Mouse (Mus musculus): ENCODE data around the gene Hoxa13.

The Hoxa13 gene

DNA sequence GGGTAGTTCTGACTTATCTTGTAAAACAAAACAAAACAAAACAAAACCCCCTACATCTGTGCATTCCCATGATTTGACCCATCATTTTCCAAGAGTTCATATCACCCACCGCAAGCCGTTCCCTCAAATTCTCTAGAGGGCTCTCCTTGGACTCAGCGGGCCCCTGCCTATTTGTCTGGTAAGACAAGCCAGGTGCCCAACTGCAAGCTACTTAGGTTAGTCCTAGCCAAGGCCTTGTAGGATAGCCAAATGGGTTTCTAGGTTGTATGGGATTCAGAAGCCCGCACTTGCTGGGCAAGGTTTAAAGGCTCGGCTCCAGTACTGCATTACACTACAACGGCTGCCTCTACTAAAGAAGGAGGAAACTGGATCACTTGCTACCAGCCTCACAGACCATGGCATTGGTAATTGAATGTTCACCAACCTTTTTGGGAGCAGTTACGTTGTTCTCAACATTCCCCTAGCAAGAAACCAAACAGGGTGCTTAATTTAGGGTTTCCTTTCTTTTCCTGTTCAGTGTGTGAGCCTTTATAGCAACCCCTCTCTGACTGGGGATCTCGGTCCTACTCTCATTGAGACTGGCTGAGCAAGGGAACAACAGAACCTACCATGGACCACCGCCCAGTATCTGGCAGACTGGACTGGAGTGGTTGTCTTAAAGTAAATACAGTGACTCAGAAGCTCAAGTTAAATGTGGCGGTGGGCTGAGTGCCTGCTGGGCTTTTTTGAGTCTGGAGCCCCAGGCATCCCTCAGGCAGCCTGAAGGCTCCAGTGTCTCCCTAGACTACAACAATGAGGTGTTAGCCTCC lies 23.1 kb downstream of the Hoxa13 start:
- no peak for DNase-seq (ENCODE audit: low read depth, low spot score)

DNA sequence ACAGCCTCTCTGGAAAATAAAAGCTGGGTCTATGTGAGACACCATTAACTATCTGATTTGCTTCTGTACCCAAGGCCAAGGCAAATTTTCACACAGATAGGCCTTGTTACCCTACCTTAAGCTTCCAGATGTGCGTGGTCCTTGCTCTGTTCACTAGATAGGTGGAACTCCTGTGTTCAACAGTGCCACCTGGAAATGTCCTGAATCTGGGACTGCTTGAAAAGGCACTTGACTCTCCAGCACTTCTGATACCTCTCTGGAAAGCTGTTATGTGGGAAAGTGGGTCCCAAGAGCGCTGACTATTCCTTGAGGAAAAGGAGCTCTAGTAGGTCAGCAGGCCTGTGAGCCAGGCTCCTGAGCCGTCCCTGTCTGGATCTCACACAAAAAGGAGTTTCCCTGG lies 23.9 kb downstream of the Hoxa13 start:
- DNase-seq (ENCODE audit: low read depth, low spot score) = no peak

GRCm38 (mm10) chr6:52235866-52236265 lies 24.8 kb downstream of the Hoxa13 start:
- DNase-seq (ENCODE audit: low read depth, low spot score) = no peak

DNA sequence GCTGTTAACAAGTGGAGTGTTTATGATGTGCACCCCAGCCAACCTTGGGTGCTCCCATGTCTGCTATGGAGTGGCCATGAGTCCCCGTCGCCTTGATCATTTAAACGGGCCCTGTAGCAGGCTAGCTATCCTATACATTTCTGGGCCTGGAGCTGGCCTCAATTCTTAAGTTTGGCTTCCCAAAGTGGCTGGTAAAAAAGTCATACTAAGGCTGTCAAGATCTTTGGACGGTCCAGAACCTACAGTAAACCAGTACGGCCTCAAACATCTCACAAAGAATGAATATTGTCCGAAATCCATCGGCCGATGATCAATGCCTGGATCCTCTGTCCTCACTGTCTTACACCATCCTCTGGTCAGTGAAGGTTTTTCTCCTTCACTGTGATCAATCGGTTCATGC lies 25.4 kb downstream of the Hoxa13 start:
- DNase-seq (ENCODE audit: low read depth, low spot score) = no peak

GRCm38 (mm10) chr6:52234428-52235140 lies 26.1 kb downstream of the Hoxa13 start:
- no peak for DNase-seq (ENCODE audit: low read depth, low spot score)

DNA sequence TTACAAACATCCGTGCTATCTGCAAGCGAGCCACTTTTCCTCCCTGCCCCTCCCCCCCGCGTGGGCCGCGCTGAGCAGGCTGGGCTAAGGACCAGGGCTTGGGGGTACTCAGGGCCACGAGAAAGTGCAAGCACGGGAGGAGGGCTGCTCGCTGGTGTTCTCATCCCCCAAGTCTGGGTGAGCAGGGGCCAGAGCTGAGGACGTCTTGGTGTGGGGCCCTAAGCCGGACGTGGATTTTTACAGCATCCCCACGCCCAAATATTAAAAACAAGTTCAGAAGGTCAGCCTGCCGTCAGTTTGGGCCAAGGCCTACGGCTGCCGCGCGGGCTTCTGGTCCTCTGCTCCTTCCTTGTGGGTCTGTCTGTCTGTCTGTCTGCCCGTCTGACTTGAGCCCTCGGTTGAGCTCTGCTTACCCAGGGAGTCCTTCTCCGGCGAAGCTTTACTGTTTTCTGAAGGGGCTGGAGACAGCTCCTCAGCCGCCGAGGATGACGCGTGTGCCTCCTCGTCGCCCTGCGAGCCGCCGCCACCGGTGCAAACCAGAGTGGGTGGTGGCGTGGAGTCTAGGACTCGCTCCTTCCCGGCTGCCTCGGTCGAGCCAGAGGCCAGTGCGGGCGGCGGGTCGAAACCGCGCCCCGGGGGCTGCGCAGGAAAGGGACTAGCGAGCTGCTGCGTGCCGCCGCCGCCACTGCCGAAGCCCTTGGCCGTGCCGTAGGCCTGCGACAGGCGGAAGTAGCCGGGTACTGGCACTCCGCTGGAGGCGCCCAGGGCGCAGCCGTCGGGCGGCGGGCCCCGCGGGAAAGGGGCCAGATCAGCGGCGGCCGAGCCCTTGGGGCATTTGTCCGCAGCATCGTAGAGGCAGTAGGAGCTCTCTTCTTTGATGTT lies 26.9 kb downstream of the Hoxa13 start:
- DNase-seq (ENCODE audit: low read depth, low spot score) = no peak

GRCm38 (mm10) chr6:52232984-52233545 lies 27.6 kb downstream of the Hoxa13 start:
- no peak for DNase-seq (ENCODE audit: low read depth, low spot score)

DNA sequence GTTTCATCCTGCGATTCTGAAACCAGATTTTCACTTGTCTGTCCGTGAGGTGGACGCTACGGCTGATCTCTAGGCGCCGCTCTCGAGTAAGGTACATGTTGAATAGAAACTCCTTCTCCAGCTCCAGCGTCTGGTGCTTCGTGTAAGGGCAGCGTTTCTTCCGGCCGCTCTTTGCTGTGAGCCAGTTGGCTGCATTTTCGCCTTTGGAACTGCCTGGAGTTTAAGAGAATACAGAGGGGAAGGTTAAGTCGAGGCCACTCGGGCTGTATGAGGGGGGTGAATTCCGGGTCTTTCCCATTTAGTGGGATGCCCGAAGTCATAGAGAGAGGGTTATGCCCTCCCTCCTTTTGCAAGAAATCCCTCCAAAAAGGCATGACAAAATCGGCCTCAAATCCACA lies 28.1 kb downstream of the Hoxa13 start:
- DNase-seq (ENCODE audit: low read depth, low spot score) = no peak

- DNase-seq (ENCODE audit: low read depth, low spot score) = no peak
These were observed 28.7 kb downstream of the Hoxa13 start for GRCm38 (mm10) chr6:52231885-52232567.

DNA sequence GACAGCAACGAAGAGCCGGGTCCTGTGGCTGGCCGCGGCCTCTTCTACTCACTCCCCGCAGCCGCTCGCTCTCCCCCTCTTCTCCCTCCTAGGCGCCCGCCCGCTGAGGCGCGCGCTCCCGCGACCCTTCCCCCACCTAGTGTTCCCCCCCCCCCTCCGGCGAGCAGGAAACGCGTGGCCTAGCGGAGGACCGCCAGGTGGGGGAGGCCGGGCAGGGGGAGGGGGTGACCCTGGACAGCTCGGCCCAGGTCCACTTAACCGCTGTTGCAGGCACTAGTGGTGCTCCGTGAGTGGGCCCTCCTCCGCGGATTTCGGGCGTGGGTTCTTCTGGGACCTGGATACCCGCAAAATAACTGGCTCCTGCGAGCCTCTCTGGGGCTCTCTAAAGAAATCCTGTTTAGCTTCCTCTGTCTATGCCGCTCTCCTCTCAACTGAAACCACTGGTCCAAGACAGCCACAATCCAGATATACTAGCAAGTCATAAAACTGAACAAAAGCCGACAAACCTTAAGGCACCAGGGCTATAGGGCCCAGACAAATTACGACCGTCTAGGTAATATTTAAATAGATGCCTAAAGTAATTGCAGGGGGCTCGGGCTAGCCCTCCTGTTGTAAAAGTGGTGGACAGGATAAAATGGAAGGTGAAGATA lies 30.0 kb downstream of the Hoxa13 start, which contains the start of gene Hoxa9:
Gene Hoxa9, minus strand, starts transcription at position 574 of the 650 bp plus-strand sequence.
- DNase-seq (ENCODE audit: low read depth, low spot score) = no peak

DNA sequence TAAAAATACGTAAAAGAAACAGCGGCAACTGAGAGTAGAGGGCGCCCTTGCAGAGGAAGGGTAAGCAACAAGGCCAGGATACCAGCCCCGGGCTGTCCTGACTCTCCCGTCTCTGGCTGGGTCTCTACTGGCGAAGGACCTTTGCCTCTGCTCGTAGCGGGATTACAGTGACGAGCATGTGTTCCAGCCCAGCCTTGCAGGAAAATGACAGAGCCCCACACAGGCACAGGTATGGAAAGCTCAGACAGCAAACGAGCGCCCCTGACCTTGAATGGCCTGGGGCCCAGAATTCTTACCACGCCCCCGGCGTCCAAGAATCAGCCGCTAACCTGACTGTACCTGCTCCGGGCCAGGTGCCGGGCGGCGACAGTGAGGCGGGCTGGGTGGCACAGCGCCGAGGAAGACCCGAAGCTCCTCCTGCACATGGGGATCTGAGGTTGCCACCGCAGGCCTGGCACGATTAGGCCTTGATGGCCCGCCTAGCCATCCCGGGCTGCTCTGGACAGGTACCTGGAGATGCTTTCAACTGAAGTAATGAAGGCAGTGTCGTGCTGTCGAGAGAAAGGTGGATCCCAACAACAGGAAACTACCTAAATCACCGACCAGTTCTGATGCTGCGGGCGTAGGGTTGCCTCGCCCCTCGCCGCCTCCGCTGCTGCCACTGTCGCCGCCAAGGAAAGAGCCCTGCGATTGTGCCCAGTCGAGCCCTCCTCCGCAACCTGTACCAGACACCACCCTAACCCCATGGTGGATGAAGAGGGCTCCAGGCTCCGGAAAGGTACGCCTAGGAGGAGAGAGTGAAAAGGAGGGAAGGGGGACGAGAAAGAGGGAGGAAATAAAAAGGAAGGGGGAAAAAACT lies 30.9 kb downstream of the Hoxa13 start:
- DNase-seq (ENCODE audit: low read depth, low spot score) = no peak

GRCm38 (mm10) chr6:52228475-52229465 lies 31.9 kb downstream of the Hoxa13 start:
- no peak for DNase-seq (ENCODE audit: low read depth, low spot score)

DNA sequence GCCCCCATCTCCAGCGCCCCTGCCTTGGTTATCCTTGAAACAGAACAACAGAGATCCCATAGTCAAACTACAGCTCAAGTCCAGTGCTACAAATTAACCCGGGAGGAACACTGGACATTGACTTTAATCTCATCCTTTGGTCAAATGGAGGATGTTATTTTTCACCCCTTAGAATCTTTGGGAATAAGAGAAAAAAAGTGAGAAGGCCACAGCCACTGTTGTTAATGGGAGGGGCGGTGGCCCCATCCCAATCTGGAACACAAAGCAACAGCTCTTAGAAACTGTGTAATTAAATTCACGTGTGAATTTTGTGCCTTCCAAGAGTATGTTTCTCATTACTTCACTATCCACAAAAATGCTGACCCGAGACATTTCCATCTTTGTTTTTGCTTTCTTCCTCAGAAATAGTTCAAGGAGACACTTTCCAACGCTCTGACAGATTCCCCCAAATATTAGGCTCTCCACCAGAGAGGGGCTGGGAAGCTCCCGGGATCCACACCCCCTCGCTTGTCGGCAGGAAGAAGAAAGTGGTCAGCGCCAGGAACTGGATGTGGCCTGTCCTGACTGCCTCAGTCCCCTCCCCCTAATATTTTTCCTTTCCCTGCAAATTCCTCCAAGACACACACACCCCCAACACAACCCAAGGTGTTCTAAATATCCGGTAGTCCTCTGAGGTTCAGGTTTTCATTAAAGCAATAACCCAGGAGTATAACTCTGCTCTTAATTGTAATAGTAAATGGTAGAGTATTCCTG lies 33.0 kb downstream of the Hoxa13 start:
- no peak for DNase-seq (ENCODE audit: low read depth, low spot score)

- no peak for DNase-seq (ENCODE audit: low read depth, low spot score)
These were observed 34.0 kb downstream of the Hoxa13 start for GRCm38 (mm10) chr6:52226569-52227257.

DNA sequence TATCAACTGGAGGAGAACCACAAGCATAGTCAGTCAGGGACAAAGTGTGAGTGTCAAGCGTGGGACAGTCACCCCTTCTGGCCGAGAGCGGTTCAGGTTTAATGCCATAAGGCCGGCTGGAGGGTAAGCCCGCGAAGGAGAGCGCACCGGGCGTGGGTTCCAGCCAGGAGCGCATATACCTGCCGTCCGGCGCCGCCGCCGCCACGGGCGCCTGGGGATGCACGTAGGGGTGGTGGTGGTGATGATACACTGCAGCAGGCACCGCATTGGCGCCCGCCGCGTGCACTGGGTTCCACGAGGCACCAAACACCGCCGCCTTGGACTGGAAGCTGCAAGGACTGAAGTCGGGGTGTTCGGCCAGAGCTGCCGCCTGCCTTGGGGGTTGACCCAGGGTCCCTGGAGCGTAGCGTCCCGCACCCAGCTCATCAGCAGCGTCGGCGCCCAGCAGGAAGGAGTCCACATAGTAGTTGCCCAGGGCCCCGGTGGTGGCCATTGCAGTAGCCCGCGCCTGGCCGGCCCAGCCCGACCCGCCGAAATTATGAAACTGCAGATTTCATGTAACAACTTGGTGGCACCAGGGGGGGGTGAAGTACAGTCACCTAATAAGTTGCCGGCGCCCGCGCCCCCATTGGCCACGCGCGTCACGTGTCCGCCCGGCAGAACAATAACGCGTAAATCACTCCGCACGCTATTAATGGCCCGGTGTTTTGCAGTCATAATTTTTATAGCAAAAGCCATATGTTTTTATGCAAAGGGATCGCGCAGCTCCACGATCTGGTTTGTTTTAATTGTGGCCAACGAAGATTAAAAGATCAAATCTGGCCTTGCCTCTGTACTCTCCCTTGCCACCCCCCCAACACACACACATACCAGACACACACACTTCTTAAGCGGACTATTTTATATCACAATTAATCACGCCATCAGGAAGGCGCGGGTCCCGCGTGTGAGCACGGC lies 34.8 kb downstream of the Hoxa13 start:
- DNase-seq (ENCODE audit: low read depth, low spot score) = no peak

Data from brain, embryonic 18.5 days (tissue).